Mouse (Mus musculus): ENCODE data around the gene Pml. TPM values are rescaled to one million over a fixed set of nuclear protein-coding genes. Genes with fewer than 3 reads are reported as not detected.

Pml gene
- polyA plus RNA-seq, 1 experiment: 6.8 TPM

- H3K36me3 ChIP-seq (ENCODE audit: control insufficient read depth): no peaks in the 10 kb centered on the region
- H3K4me1 ChIP-seq (ENCODE audit: control insufficient read depth): peaks cover 15% of the 10 kb centered on the region
- no peak for TF ChIP-seq GATA1 (IDR thresholded peaks at IDR 0.05; ENCODE audit: low read length)
- no peak for TF ChIP-seq TAL1 (IDR thresholded peaks at IDR 0.05; ENCODE audit: low read length)
- no peak overlapping the region for H3K4me3 ChIP-seq (replicated peaks)
- no peaks in the 10 kb centered on the region for H3K9me3 ChIP-seq (ENCODE audit: control insufficient read depth, low read length)
- H3K27me3 ChIP-seq (ENCODE audit: control insufficient read depth): no peaks in the 10 kb centered on the region
Measured at GRCm38 (mm10) chr9:58281597-58281996, 32.0 kb upstream of the Pml start.

GRCm38 (mm10) chr9:58280259-58281109 is 30.9 kb upstream of the Pml start:
- TF ChIP-seq TAL1 (IDR thresholded peaks at IDR 0.05; ENCODE audit: low read length) (no peak), GATA1 (IDR thresholded peaks at IDR 0.05; ENCODE audit: low read length) (no peak)
- no peak overlapping the region for H3K4me3 ChIP-seq (replicated peaks)
- H3K4me1 ChIP-seq (ENCODE audit: control insufficient read depth): peaks cover 19% of the 10 kb centered on the region
- H3K36me3 ChIP-seq (ENCODE audit: control insufficient read depth): no peaks in the 10 kb centered on the region
- H3K27me3 ChIP-seq (ENCODE audit: control insufficient read depth): no peaks in the 10 kb centered on the region
- H3K9me3 ChIP-seq (ENCODE audit: control insufficient read depth, low read length): no peaks in the 10 kb centered on the region

DNA sequence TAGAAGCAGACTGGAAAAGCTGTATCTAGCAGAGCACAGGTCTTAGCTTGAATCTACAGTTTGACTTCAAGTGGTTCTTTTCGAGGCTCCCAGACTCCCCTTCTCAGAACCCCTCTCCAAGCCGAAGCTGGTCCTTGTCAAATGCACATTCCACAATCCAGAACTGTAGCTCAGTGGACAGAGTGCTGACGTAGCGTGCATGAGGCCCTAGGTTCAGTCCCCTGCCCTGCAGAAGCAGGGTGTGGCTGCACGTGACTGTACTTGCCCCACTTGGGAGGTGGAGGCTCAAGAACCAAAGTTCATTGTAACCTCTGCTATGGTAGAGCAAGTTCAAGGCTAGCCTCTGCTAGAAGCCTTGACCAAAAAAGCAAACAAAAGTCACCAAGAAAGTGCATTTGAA is 30.2 kb upstream of the Pml start:
- Histone ChIP-seq H3K9me3 (ENCODE audit: control insufficient read depth, low read length) (no peaks in the 10 kb centered on the region), H3K27me3 (ENCODE audit: control insufficient read depth) (no peaks in the 10 kb centered on the region), H3K36me3 (ENCODE audit: control insufficient read depth) (no peaks in the 10 kb centered on the region), H3K4me1 (ENCODE audit: control insufficient read depth) (peaks cover 23% of the 10 kb centered on the region), H3K4me3 (replicated peaks) (no peak overlapping the region)
- TF ChIP-seq GATA1 (IDR thresholded peaks at IDR 0.05; ENCODE audit: low read length) (no peak), TAL1 (IDR thresholded peaks at IDR 0.05; ENCODE audit: low read length) (no peak)

DNA sequence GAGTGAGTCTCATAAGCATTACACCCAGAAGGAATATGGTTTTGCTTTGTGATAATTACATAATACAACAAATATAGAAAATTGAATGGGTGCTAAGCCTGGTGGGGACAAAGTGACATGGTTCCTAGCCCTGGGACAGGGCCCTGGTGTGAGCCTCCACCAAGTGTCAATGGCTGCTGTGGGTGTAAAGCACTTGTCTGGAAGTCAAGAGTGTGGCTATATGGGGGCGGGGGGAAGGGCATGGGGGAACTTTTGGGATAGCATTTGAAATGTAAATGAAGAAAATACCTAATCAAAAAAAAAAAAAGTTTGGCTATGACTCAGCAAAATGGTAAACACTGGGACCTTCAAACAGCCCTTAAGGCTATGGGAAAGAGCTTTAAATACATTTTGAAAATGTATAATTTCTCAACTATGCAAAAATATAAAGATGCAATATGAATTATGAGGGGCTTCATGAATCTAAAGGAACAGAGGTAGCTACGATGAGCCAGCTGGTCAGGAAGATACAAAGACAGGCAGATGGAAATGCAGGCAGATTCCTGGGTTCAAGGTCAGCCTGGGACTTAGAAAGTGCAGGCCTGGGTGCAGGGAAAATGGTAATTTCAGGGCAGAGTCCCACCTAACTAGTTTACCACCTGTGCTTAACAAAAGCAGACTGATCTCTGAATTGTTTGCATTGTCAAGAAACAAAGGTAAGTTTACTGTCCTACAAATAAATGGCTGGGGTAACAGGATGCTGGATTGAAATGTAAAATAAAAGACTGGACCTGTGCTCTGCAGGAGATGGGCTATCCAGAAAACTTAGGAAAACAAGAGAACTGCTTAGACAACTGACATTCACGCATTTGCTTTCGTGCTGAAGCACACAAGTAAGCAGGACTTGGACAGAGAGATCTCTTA is 29.5 kb upstream of the Pml start:
- Histone ChIP-seq H3K4me1 (ENCODE audit: control insufficient read depth) (peaks cover 23% of the 10 kb centered on the region), H3K36me3 (ENCODE audit: control insufficient read depth) (no peaks in the 10 kb centered on the region), H3K4me3 (replicated peaks) (no peak overlapping the region), H3K9me3 (ENCODE audit: control insufficient read depth, low read length) (no peaks in the 10 kb centered on the region), H3K27me3 (ENCODE audit: control insufficient read depth) (no peaks in the 10 kb centered on the region)
- no peak for TF ChIP-seq GATA1 (IDR thresholded peaks at IDR 0.05; ENCODE audit: low read length)
- no peak for TF ChIP-seq TAL1 (IDR thresholded peaks at IDR 0.05; ENCODE audit: low read length)

DNA sequence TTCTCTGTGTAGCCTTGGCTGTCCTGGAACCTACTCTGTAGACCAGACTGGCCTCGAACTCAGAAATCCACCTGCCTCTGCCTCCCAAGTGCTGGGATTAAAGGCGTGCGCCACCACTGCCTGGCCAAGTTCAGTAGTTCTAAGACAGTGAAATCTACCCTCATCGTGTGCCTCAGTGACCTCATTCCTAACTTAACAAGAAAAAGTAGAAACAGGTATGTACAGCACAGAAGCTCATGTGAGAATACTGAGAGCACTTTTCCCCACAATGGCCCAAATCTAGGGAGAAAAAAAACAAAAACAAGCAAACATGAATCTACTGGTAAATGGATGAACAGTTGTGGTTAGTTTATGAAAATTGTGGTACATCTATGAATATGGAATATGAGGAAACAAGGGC is 28.7 kb upstream of the Pml start:
- peaks cover 23% of the 10 kb centered on the region for H3K4me1 ChIP-seq (ENCODE audit: control insufficient read depth)
- no peak overlapping the region for H3K4me3 ChIP-seq (replicated peaks)
- H3K27me3 ChIP-seq (ENCODE audit: control insufficient read depth): no peaks in the 10 kb centered on the region
- H3K9me3 ChIP-seq (ENCODE audit: control insufficient read depth, low read length): no peaks in the 10 kb centered on the region
- TF ChIP-seq TAL1 (IDR thresholded peaks at IDR 0.05; ENCODE audit: low read length): no peak
- no peak for TF ChIP-seq GATA1 (IDR thresholded peaks at IDR 0.05; ENCODE audit: low read length)
- no peaks in the 10 kb centered on the region for H3K36me3 ChIP-seq (ENCODE audit: control insufficient read depth)

DNA sequence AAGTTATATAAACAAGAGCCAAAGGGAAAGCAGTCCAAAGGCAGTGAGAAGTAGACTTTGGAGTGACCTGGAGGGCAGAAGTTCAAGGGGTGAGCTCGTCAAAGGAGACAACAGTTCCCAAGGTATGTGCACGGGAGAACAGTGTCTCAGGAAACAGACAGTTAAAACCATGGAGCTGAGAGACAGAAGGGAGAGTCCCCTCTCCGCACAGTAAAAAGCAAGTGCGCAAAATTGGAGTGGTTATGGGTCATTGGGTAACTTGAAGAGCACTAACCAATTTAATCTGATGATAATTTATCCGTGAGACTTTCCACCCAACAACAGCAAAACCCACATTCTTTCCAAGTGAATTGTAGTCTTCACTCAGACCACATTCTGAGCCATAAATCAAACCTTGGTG is 26.8 kb upstream of the Pml start:
- Histone ChIP-seq H3K4me3 (replicated peaks) (no peak overlapping the region), H3K4me1 (ENCODE audit: control insufficient read depth) (peaks cover 17% of the 10 kb centered on the region), H3K27me3 (ENCODE audit: control insufficient read depth) (no peaks in the 10 kb centered on the region), H3K9me3 (ENCODE audit: control insufficient read depth, low read length) (no peaks in the 10 kb centered on the region), H3K36me3 (ENCODE audit: control insufficient read depth) (no peaks in the 10 kb centered on the region)
- TF ChIP-seq TAL1 (IDR thresholded peaks at IDR 0.05; ENCODE audit: low read length): no peak
- no peak for TF ChIP-seq GATA1 (IDR thresholded peaks at IDR 0.05; ENCODE audit: low read length)

DNA sequence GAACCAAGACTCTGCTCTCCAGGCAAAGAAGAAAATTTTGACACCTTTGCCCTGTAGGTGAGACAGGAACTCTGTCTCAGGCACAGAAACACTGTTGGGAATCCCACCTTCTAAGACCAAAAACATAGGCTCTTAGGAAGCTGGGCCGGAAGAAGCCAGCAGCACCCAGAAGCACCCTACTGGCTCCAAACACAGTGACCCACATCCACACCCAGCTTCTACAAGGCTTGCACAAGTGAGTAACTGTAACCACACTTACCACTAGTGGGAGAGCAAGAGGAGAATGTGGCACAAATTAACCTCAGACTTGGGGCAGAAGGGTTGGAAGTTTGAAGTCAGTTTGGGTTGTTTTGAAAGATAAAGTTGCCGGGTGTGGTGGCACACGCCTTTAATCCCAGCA is 26.2 kb upstream of the Pml start:
- TF ChIP-seq GATA1 (IDR thresholded peaks at IDR 0.05; ENCODE audit: low read length): no peak
- TF ChIP-seq TAL1 (IDR thresholded peaks at IDR 0.05; ENCODE audit: low read length): no peak
- no peaks in the 10 kb centered on the region for H3K27me3 ChIP-seq (ENCODE audit: control insufficient read depth)
- no peaks in the 10 kb centered on the region for H3K9me3 ChIP-seq (ENCODE audit: control insufficient read depth, low read length)
- H3K4me1 ChIP-seq (ENCODE audit: control insufficient read depth): peaks cover 17% of the 10 kb centered on the region
- H3K4me3 ChIP-seq (replicated peaks): no peak overlapping the region
- H3K36me3 ChIP-seq (ENCODE audit: control insufficient read depth): no peaks in the 10 kb centered on the region

DNA sequence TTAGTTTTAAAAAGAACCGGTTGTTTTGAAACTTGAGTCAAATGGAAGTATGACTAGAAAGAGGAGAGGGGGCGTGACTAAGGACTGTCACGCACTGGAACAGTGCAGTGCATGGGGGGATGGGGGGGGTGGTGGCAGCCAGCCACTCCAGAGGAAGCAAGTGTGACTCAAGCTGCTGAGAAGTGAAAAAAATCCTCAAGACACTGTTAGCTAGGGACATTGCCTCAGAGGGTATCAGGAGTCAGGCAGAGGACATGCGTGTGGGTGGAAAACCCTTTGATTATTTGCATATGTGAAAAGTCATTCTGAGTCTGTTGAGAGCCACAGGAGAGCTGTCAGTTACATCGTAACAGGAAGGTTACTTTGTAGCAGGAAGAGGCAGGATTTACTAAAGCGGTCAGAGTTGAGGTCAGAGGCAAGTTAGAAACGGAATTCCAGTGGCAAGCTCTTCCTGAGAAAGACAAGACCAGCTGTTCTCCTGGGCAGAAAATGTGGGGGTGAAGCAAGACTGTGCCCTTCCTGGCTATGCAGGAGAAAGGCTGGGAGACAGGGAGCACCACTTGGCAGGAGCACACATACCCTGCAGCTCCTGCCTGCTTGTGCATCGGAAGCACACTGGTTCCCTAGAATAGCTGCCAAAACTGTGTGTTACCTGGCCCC is 25.7 kb upstream of the Pml start:
- TF ChIP-seq GATA1 (IDR thresholded peaks at IDR 0.05; ENCODE audit: low read length) (no peak), TAL1 (IDR thresholded peaks at IDR 0.05; ENCODE audit: low read length) (no peak)
- H3K4me3 ChIP-seq (replicated peaks): no peak overlapping the region
- no peaks in the 10 kb centered on the region for H3K27me3 ChIP-seq (ENCODE audit: control insufficient read depth)
- H3K36me3 ChIP-seq (ENCODE audit: control insufficient read depth): no peaks in the 10 kb centered on the region
- no peaks in the 10 kb centered on the region for H3K9me3 ChIP-seq (ENCODE audit: control insufficient read depth, low read length)
- H3K4me1 ChIP-seq (ENCODE audit: control insufficient read depth): peaks cover 12% of the 10 kb centered on the region

DNA sequence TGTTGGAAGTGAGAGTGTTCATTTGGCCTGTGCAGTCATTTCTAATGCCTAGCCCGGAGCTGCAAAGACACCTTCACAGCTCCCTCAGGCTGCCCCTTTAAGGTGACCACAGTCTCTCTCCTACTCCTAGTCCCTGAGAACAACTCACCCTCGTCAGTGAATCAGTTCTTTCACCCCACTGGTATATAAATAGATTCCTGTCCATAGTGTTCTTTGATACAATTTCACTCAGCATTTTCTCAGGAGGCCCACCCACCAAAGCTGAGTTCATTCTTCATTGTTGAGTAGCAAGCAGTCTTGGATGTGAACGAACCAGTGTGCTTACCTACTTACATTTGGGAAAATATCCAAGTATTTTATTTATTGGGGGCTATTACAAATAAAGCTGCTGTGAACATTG is 25.0 kb upstream of the Pml start:
- no peaks in the 10 kb centered on the region for H3K27me3 ChIP-seq (ENCODE audit: control insufficient read depth)
- H3K36me3 ChIP-seq (ENCODE audit: control insufficient read depth): no peaks in the 10 kb centered on the region
- H3K4me3 ChIP-seq (replicated peaks): no peak overlapping the region
- no peak for TF ChIP-seq TAL1 (IDR thresholded peaks at IDR 0.05; ENCODE audit: low read length)
- no peak for TF ChIP-seq GATA1 (IDR thresholded peaks at IDR 0.05; ENCODE audit: low read length)
- peaks cover 9% of the 10 kb centered on the region for H3K4me1 ChIP-seq (ENCODE audit: control insufficient read depth)
- H3K9me3 ChIP-seq (ENCODE audit: control insufficient read depth, low read length): no peaks in the 10 kb centered on the region
